Mouse (Mus musculus) G1E (cell line): ENCODE data around the gene Rnf166.

Source experiments
- CTCF ChIP-seq: IDR thresholded peaks from 2 replicates; pipeline ENCODE4 v1.5.1; 2012; ENCODE audit warnings: low read depth, low read length, inconsistent platforms, mixed read lengths
- GATA1 ChIP-seq: IDR thresholded peaks from 2 replicates; pipeline ENCODE4 v1.6.1; 2012; ENCODE audit warnings: borderline replicate concordance, low read length, inconsistent platforms, mixed read lengths
- POLR2AphosphoS5 ChIP-seq: IDR thresholded peaks from 2 replicates; pipeline ENCODE4 v1.6.1; 2012; ENCODE audit warnings: low read depth, low read length, inconsistent platforms; ENCODE audit not compliant: insufficient replicate concordance
- TAL1 ChIP-seq: conservative IDR thresholded peaks from 2 replicates; pipeline ENCODE4 v1.6.1; 2012; ENCODE audit warnings: low read depth, low read length, inconsistent platforms, mixed read lengths

DNA sequence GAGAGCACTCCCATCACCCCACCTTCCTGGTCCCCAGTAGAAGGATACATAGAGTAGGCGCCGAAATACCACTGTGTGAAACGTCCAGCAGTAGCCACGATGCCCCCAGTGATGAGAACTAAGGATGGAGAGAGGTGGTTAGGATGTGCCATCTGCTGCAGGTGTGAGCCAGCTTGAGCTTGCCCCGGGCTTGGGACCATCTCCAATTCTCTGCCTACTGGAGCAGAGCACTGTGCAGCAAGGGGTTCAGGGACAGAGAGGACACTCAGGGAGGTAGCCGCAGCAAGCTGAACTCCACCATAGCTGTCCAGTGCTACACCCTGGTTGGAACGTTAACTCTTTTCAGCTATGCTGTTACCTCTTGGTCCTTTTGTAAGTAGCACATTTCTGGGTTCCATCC is 48.3 kb downstream of the Rnf166 start:
- TF ChIP-seq CTCF (no peak), GATA1 (no peak), POLR2AphosphoS5 (no peak), TAL1 (no peak)
